ENCODE assay signal across 8 mouse cellular contexts in genomic region chr12:20920653-20921397, GRCm38 (mm10).
A peak's percentile ranks its signal among the peaks of the same experiment; 100 is the strongest.
DNase-seq lines count a peak whose midpoint lies in the region; ATAC-seq lines count a peak whose summit lies in the region.
"Not testable (repeated sequence)": the region's sequence is repeated elsewhere in the genome, so short reads cannot be mapped to it uniquely, and the experiment has no call there.

No protein-coding gene starts in this region.

- H3K4me3 ChIP-seq in intestine, embryonic 15.5 days (replicated peaks): peak overlapping the region; percentile 89

- intact Hi-C loops in left cerebral cortex, postnatal 4 days (cut with DNase I): not testable (repeated sequence)

- DNase-seq in adrenal gland, adult 18-20 months (ENCODE audit: low spot score in 2 of 2): peak; percentile 60 to 66
- peak; percentile 86 for DNase-seq in embryo, embryonic 11 days
- peak; percentile 71 for DNase-seq in left cerebral cortex, postnatal 4 days
- DNase-seq in right cerebral cortex, postnatal 25 days: peak; percentile 65
- peak; percentile 52 for DNase-seq in urinary bladder, postnatal 25 days (ENCODE audit: low spot score)

- not testable (repeated sequence) for H3K27me3 ChIP-seq in intestine, embryonic 15.5 days (replicated peaks)

- not testable (repeated sequence) for H3K9me3 ChIP-seq in intestine, embryonic 15.5 days

- H3K4me1 ChIP-seq in intestine, embryonic 15.5 days (replicated peaks): not testable (repeated sequence)

- WGBS in intestine, embryonic 15.5 days: under 1% methylated on average over 82 of the region's 87 CpGs

- H3K4me2 ChIP-seq in intestine, embryonic 15.5 days (replicated peaks): peak overlapping the region; percentile 54

- H3K27ac ChIP-seq in intestine, embryonic 15.5 days: peak overlapping the region; percentile 91

- peak overlapping the region; percentile 87 for H3K9ac ChIP-seq in intestine, embryonic 15.5 days

- ATAC-seq in granulocyte monocyte progenitor cell, adult 5-6 weeks (replicated peaks; ENCODE audit: poor library complexity, severe bottlenecking): peak; percentile 100
- ATAC-seq in intestine, embryonic 15.5 days: peak; percentile 100
- peak; percentile 100 for ATAC-seq in megakaryocyte-erythroid progenitor cell, adult 5-6 weeks (replicated peaks; ENCODE audit: low FRiP score, low TSS enrichment, poor library complexity, severe bottlenecking)

- not testable (repeated sequence) for H3K36me3 ChIP-seq in intestine, embryonic 15.5 days

Comparison
In these comparisons a context has a peak if more than half of its experiments do, and no peak if none do; other contexts are left out.
1. Peak in every context shown above with its lines: DNase-seq, ATAC-seq, H3K4me3 ChIP-seq and H3K27ac ChIP-seq.